Mouse (Mus musculus) urinary bladder, postnatal 4 days (tissue): Measurements from ENCODE around the gene Rftn1.

Experiments used
- DNase-seq, 2 experiments: peaks; one replicate each; pipeline ENCODE4 v3.0.0; 2021 to 2022; ENCODE audit warnings: low spot score in 2 of 2

Gene Rftn1

GRCm38 (mm10) chr17:50172795-50173194, 17.7 kb downstream of the Rftn1 start:
- no peak for DNase-seq

DNA sequence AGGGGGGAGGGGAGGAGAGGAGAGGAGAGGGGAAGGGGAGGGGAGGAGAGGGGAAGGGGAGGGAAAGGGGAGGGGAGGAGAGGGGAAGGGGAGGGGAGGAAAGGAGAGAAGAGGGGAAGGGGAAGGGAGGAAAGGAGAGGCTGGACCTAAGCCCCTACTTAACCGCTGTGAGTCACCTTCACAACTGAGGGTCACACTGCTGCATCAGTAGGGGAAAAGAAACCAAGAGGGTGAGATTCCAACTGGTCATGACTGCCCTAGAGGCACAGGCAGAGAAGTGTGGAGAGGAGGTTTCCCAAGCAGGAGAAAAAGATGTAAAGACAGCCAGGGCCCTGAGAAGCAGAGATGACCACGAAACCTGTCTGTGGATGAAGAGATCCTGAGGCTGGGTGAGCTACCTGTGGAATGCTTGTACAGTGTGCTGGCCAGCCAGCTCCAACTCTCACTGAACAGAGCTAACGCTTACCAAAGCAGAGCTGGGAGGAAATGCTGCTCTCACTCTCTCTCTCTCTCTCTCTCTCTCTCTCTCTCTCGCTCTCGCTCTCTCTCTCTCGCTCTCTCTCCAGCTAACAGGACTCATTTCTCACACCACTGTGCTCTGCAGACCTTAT, 19.4 kb downstream of the Rftn1 start:
- no peak for DNase-seq

DNA sequence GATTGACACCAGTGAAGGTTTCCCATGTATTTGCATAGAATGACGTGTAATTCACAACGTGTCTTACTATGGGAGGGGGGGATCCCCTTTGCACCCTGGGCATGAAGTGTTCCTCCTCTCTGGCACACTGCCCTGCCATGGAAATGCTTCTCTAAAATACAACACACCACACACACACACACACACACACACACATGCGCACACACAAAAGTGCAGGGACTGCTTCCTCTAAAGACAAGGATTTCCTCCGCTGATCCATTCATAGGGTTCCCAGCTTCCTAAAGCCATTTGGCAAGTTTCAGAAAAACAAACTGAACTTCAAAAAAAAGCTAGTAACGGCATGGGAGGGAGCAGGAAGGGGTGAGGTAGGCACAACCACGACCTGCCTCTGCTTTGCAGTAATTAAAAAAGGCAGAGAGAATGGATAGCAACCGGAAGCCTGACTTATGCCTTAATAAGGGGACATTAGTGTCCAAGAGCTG, 20.5 kb downstream of the Rftn1 start:
- DNase-seq = no peak

- no peak for DNase-seq
Observed at GRCm38 (mm10) chr17:50160904-50161805, 29.3 kb downstream of the Rftn1 start.

GRCm38 (mm10) chr17:50160357-50160756, 30.1 kb downstream of the Rftn1 start:
- no peak for DNase-seq

DNA sequence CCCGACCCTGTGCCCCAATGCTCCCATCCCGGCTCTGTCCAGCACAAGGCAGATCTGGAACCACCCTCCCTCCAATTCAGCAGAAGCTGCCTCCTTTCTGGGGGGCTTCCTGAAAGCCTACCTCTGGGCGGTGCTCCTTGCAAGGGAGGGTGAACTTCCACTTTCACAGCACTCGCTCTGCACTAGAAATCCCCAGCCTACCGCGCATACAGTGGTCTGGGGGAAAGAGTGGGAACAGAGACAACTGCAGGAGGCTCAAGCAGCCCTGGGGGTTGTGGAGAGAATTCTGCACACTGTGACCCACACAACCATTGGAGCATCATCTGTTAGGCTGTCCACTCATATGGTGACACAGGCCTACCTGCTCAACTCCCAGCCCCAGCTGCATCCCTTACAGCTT, 30.7 kb downstream of the Rftn1 start:
- no peak for DNase-seq

- DNase-seq = no peak
Observed at GRCm38 (mm10) chr17:50158565-50158964, 31.9 kb downstream of the Rftn1 start.

- DNase-seq = no peak
Observed at GRCm38 (mm10) chr17:50157190-50158150, 33.0 kb downstream of the Rftn1 start.

DNA sequence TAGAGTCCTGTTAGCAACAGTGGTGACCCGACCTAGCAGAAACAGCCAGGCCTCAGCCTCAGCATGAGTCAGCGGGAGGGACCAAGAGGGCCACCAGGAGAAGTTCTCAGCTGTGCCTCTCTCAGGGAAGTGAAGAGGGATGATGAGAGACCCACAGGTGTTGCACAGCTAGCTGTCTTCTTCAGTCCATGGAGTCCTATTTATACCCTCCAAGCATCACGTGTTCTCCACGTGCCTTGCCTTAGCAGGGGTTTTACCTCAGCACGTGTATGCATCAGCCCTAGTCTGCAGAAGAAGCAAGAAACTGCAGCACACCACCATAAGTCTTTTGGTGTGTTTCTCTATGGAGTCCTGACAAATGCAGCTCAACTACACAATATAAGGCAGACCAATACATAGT, 38.4 kb downstream of the Rftn1 start:
- no peak for DNase-seq

GRCm38 (mm10) chr17:50151208-50151723, 39.2 kb downstream of the Rftn1 start:
- no peak for DNase-seq

DNA sequence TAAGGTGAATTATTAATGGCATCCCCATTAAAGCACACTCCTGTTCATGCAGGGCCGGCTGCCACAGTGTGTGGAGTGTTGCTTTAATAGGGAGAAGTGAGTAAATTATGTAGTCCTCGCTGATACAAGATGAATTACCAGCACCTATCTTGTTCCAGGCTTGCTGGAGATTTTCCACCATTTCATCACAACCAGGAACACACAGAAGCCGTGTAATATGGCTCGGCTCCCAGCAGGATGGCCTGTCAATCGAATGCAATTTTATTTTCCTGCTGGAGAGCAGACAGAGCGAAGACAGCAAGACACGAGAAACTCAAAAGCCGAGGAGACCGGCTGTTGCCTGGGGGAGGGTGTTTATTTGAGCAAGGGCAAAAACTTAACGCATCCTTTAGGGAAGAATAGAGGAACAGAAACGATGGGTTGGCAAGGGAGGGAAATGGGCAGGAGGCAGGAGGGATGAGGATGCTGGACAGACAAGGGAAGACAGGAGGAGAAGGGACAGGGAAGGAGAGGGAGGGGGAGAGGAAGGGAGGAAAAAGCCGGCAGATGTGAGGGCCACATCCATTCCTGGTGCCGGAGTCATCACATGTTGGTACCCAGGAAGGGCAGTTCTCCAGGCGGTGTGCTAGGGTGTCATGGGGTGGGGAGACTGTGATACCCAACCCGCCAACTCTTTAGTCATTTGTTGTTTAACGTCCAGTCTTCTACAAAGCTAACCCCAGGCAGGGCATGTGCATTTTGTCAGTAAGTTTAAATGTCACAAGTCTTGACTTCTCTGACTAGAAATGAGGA, 39.9 kb downstream of the Rftn1 start:
- DNase-seq = no peak

GRCm38 (mm10) chr17:50149690-50150210, 40.7 kb downstream of the Rftn1 start:
- no peak for DNase-seq

DNA sequence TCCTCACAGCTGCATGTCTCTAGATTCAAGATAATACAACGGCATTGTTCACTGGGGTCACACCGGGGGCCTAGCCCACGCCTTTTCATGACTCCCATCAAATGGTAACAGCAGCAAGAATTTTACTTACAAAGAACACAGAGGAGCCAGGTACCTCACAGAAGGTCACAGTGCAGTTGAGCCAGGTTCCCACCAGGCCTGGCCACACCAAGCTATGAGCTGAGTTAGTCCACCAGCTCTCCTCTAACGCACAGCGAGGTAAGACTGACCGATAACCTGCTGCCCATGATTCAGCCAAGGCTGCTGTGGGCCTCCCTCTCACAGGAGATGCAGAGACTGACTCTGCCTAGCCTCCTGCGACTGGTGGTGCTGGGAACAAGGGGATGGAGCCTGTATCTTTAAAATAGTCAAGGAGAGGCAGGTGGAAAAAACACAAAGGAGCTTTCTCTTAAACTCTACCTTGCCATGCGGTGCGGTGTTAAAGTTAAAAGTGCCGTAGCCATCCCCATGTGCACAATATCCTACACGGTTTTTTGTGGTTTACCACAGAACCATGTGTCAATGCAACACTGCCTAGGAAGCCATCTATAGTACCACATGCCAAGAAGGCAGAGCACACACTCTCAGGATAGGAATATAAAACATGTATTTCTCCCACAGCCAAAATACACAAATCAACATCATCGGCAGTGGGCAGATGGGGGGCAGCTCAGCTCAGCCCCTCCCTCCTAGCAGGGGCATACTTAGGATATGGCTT, 42.5 kb downstream of the Rftn1 start:
- no peak for DNase-seq

GRCm38 (mm10) chr17:50143354-50143753, 47.1 kb downstream of the Rftn1 start:
- DNase-seq = no peak

DNA sequence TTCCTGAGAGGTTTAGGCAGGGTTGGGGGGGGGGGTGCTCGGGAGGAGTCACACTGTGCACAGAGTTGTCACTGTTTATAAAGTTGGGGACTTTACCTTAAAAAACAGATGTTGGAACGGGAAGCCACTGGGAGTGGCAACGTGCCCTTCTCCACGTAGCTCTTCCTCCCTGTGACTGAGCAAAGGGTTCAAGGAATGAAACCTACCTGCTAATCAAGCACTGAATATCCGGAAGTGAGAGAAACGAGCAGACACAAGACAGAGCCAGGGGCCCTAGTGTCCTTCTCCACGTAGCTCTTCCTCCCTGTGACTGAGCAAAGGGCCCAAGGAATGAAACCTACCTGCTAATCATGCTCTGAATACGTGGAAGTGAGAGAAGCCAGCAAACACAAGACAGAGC, 47.9 kb downstream of the Rftn1 start:
- DNase-seq = no peak

DNA sequence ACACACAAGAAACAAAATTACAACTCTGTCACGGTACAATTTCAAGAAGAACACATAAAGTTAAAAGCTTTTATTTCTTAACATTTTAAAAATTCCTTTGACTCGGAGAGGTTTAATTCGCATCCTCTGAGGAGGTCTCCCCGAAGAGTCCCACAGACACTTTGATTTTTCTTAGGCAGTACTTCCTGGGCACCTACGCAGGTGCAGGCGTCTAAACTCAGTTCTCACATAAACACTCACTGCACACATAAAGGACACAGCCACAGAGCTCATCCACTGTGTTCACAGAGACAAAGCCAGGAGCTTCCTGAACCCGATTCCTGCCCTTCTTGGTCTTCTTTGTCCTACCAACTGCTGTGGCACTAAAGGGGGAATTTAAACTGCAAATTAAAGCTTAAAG, 48.3 kb downstream of the Rftn1 start:
- DNase-seq = no peak

- no peak for DNase-seq
Observed at GRCm38 (mm10) chr17:50136060-50136459, 54.4 kb downstream of the Rftn1 start.

DNA sequence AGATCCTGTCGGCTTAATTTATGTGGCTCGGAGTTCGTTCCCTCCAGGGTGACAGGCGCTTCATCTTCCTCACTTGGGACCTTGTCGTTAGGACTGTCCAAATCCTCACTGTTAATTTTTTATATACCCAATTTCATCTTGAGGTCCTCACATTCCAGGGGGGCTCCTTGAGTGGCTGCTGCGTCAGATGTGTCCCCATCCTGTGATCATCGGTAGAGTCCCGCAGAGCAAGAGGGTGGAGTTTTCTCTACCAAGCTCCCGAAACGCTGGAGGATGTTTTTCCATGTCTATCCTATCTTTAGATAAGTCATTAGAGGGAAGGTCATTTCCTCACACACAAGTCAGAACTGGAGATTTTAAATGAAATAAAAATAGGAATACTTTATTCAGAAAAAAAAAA, 55.0 kb downstream of the Rftn1 start:
- DNase-seq = no peak

DNA sequence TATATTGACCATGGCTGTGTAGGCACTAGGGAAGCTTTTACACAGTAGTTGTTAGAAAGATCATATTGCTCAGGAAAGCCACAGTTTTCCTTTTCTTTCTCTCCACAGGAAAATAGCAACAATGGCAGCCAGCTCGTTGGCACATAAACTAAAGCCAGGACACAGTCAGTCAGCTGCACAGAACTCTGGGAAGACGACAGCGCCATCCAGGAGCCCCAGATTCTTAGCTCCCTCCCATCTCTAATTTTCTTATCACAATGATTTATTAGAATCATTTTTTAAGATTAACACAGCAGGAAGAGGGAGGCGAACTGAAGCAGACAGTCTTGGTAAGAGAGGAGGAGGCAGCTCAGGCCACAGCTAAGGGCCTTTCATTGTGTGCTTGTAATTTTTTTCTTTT, 58.8 kb downstream of the Rftn1 start:
- DNase-seq = no peak

DNA sequence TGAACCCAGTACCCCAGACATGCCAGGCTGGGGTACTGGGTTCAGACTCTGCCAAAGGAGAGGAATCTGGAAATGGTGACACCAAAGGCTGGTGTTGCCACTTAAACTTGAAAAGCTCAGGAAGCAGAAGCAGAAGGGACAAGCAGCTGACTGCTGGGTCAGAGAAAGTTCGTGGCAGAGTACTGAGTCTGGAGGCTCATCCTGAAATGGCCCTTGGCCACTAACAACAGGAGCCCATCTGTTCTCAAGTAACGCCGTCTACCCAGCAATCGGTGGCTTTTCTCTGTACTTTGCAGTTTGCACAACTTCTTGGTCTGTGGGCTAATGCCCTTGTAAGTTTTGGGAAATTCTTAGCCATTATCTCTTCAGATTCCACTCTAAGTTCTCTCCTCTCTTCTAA, 60.1 kb downstream of the Rftn1 start:
- DNase-seq = no peak
